Mouse (Mus musculus): ENCODE measurements around the gene Cflar.
A peak's percentile ranks its signal among the peaks of the same experiment; 100 is the strongest.
"Not testable (repeated sequence)": the region's sequence is repeated elsewhere in the genome, so short reads cannot be mapped to it uniquely, and the experiment has no call there.

Gene Cflar

GRCm38 (mm10) chr1:58727747-58728589, 16.7 kb downstream of the Cflar start:
- DNase-seq (ENCODE audit: low read depth, low spot score) = no peak

- DNase-seq (ENCODE audit: low read depth, low spot score) = no peak
These were observed 17.2 kb downstream of the Cflar start for GRCm38 (mm10) chr1:58728590-58728868.

DNA sequence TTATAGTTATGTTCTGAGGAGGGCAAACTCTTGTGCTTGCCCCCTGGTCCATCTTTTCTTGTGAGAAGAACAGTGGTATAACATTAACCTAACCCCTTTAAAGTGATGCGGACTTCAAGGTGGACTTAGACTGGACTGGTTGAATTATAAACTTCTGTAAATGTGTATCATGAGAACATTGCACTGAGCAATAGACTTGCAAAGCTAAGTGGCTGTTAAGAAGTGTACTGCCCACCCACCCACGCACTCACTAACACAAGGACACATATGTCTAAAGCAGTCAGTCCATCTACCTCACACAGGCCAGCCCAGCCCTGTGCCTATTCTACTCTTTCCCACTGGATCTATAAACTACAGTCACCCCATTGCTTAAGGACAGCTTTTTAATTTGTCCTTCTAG, 22.3 kb downstream of the Cflar start:
- no peak for DNase-seq (ENCODE audit: low read depth, low spot score)

DNA sequence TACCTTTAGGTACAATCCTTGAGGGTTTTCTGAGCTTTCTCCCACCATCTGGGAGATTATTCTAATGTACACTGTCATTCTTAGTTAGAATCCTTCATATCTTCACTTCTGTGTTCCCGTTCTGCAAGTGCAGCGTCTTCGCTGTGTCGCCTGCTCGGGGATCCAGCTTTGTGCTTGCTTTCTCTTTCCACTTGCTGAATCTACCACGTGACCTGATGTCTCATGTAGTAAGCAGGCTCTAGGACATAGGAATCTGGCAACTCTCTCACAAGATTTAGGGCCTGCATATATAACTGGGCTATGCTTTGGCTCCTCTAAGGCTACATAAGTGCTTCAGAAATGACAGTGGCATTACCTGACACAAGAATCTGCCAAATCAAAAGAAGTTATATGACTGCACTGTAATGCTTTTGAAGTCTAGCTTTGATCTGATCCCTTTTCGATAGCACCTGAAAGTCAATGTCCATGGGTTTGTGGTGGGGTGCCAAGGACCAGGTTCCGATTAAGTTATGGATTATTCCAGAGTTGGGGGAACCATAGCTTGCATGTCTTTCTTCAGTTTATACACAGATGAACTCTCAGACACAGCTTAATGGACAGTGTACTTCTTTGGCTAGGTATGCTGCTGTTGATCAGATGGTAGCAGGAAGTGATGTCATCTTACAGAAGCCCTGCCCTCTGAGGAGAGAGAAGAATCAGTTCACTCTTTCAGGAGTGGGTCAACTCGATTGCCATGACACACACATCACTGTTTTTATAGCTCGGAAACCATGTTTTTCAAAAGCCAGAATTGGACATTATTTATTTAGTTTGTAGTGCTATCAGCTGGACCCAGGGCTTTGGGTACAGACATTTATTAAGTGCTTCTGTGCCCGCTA, 23.0 kb downstream of the Cflar start:
- DNase-seq (ENCODE audit: low read depth, low spot score) = no peak

- DNase-seq (ENCODE audit: low read depth, low spot score) = no peak
These were observed 24.7 kb downstream of the Cflar start for GRCm38 (mm10) chr1:58735962-58736361.

DNA sequence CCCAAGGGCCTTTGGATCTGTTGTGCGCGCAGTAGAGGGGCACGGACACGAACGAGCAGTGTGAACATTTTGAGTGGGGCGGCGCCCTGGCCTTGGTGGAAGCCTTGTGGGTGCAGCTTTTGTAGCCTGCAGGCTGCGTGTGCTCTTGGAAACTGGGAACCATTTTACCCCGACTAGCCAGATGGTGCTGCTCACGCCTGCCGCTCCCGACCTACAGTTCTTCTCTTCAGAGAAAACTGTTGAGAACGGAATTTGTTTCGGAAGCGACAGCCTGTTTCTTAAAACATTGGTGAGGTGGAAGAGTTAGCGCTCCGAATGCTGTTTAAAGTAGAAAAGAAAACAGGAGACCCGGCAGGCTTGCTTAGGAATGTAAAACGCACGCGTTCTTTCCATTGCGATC, 25.7 kb downstream of the Cflar start:
- DNase-seq (ENCODE audit: low read depth, low spot score) = no peak

DNA sequence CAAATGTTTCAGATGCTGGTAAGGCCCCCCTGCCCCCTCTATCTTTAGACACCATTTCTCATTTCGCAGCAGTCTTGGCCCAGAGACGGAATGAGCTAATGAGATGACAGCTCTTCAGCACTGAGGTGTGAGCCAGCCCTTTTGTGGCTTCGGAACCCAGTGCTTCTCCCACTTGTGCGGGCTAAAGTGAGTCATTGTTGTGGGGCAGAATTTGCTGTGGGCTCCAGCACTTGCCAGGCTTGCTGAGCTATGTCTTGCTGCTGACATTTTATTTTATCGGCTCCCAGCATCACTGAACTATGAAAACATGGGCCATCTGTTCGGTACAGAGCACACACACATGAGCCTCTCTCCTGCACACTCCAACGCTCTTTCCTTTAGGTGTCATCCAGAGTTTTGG, 28.2 kb downstream of the Cflar start:
- DNase-seq (ENCODE audit: low read depth, low spot score) = no peak

DNA sequence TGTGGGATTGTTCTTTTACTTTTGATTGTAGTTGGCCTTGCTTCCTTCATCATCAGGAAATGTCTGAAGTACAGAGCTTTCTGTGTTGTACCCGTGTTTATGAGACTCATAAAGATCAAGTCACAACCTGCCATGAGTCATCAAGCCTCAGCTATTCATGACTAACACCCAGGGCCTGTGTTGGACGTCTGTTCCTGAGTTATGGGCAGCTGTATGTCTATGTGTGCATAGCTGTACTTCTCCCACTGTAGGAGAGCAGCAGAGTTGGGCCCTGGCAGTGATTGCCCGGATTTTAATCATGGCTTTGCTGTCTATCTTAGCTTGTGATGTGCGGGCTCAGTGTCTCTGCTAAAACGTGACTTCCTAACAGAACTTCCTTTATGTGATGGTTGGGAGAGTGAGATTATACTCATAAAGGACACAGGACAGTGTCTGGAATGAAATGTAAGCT, 31.3 kb downstream of the Cflar start:
- DNase-seq (ENCODE audit: low read depth, low spot score) = no peak

- no peak for DNase-seq (ENCODE audit: low read depth, low spot score)
These were observed 31.9 kb downstream of the Cflar start for GRCm38 (mm10) chr1:58743252-58743651.

DNA sequence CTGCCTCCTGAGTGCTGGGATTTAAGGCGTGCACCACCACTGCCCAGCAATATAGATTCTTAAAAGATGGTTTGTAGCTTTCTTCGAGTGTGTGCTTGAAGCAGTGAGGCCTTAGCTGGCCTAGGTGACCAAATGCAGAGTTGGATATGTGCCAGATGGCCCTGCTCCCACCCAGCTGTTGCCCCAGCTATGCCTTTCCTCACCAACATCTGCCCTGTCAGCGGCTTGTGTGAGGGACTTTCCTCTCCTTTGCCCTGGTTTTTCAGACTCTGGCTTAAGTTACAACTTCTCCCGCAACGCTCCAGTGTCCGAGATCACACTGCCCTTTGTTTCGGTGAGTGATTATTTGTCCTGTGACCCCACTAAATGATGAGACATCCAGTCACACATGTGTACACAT, 33.3 kb downstream of the Cflar start:
- no peak for DNase-seq (ENCODE audit: low read depth, low spot score)

DNA sequence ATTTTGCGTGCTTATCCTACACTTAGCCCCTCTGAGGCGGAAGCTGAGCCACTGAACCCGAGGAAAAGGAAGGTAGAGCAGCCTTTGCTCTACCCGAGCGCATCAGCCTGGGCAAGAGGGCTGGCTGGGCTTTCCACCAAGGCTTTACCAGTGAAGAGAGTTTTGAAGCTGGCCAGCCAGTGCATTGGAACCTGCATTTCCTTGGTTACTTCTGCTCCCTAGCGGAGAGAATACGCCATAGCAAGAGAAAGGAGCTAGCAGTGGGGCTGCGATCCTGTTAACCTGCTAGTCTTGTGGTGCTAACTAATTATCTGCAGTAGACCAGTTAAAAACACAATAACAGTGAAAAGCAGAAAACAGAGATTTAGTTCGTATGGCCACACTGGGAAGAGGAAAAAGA, 35.6 kb downstream of the Cflar start:
- DNase-seq (ENCODE audit: low read depth, low spot score) = no peak

DNA sequence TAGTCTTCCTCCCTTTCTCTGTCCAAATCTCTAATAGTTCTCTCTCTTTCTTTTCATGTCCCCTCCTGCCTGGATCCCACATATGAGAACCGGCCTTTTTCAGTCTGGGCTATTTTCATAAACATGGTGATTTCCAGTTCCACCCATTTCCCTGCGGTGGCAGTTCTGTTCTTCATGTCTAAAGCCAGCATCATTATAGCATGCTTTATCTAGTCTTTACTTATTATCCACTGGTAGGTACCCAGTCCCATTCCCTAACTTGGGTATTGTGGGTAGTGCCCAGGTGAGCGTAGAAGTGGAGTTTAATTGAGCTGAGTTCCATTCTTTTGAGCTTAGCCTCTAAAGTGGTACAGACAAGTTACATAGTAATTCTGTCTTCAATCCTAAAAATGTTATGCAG, 48.1 kb downstream of the Cflar start:
- no peak for DNase-seq (ENCODE audit: low read depth, low spot score)

GRCm38 (mm10) chr1:58760581-58760980, 49.3 kb downstream of the Cflar start:
- DNase-seq (ENCODE audit: low read depth, low spot score) = no peak

DNA sequence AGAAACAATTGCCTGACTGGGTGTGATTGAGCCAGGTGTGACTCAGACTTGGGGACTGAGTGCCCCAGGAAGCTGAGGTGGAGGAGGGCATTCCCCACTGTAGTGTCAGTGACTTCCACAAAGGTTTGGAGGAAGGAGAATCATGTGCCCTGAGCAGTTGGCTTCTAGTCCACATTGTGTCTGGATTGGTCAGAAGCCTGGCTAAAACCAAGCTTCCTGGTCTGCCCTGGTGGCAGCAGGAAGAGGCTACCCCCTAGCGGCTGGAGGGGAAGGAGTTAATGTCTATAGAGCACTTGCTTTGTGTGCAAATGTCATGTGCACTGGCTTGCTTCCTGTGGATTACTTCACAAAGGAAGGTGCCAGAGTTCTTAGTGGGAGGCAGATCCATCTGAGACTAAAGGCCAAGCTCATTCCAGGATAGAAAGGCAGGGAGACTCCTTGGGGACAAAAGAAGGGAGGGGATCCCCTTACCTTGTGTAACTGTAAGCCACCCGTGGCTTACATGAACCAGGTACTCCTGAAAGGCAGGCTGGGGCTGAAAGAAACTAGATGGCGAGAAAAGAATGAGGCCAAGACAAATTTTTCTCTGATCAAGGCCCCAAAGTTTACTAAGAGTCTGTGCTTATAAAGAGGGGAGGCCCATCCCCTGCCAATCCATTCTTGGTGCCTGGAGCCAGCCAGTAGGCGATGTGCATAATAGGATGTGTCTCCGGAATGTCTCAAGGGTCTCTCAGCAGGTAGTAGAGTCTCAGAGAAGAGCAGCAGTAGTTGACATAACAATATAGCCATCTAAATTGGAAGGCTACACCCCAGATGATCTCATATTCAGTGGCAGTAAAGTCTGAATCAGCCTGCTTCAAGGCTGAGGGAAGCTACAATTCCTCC, 50.3 kb downstream of the Cflar start:
- DNase-seq (ENCODE audit: low read depth, low spot score) = not testable (repeated sequence)

DNA sequence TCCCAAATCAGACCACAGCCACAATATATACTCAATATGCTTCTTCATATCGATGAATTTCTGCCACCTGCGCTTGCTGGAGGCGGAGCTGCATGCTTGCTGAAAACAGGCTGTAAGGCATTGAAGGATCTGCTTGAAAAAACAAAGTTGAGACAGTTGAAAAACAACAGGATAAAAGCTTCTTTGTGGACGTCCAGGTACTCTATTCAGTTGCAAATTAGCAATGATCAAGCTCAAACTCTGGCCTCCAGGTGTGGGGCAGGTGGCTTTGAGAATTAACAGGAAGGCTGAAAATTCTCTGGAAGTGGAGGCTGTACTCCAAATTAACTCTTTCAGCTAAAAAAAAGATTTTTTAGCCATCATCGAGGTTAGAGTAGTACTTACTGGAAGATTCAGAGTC, 51.3 kb downstream of the Cflar start:
- no peak for DNase-seq (ENCODE audit: low read depth, low spot score)

DNA sequence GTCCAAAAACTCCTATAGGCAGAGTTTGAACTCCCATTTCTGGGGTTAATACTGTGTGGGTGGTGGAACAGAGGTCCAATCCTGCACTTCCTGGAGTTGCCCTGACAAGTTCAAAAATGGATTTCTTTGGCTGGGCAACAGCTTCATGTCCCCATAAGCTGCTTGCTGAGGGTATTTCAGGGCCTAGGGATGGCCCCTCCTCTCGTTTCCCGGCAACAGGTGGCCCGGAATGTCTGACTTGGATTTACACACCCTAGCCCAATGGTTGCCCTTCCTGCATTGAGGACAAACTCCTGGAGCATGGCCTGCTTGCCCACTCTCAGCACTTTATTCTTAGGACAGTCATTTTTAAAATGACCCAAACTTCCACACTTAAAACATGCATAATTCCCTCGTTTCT, 55.1 kb downstream of the Cflar start:
- not testable (repeated sequence) for DNase-seq (ENCODE audit: low read depth, low spot score)

GRCm38 (mm10) chr1:58769136-58769535, 57.8 kb downstream of the Cflar start:
- DNase-seq (ENCODE audit: low read depth, low spot score) = no peak

DNA sequence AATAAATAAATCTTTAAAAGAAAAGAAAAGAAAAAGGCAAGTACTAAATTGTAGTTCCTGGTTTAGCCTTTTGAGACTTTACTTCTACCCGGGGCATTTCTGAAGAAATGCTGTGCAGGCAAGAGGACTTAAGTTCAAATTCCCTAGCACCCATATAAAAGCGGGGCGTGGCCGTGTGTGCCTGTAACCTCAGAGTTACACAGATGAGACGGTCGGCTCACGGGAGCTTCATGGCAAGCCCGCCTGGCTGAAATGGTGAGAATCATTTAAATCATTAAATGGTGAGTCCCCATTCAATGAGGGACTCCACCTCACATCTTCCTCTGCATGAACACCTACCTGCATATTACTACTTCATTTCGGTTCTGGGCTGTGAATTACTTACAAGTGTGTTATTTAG, 58.4 kb downstream of the Cflar start:
- DNase-seq (ENCODE audit: low read depth, low spot score) = no peak

DNA sequence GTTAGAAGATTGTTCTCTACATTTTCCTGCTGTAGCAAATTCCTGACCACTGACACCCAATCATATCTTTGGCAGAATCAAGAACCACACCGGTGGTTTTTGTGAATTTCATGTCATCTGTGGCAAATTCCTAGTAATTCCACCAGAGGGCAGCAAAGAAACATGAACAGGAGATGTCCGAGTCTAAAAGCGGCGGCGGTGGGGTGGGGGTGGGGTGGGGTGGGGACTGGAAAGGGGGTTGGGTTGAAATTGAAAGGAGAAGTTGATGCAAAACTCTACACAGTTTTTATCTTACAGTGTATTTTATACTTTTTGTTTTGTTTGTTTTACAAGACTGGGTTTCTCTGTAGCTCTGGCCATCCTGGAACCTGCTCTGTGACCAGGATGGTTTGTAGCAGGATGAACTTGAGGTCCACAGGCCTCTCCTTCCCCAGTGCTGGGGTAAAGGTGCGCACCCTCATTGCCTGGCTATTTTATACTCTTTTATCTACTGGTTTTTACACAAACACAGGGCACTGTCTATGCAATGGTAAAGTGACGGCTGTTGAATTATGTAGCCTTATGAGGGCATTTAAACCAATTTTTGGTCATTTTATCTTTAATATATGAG, 58.9 kb downstream of the Cflar start:
- DNase-seq (ENCODE audit: low read depth, low spot score) = peak; percentile 36

GRCm38 (mm10) chr1:58772084-58772483, 60.8 kb downstream of the Cflar start:
- no peak for DNase-seq (ENCODE audit: low read depth, low spot score)

DNA sequence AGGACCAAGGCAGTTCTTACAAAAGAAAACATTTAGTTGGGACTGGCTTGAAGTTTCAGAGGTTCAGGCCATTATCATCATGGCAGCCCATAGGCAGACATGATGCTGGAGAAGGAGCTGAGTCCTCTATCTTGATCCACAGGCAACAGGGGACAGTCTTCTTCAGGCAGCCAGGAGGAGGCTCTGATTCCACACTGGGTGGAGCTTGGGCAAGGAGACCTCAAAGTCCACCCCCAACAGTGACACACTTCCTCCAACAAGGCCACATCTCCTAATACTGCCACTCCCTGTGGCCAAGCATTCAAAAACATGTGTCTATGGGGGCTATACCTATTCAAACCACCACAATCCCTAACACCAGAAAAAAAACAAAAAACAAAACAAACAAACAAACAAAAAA, 62.0 kb downstream of the Cflar start:
- DNase-seq (ENCODE audit: low read depth, low spot score) = no peak

DNA sequence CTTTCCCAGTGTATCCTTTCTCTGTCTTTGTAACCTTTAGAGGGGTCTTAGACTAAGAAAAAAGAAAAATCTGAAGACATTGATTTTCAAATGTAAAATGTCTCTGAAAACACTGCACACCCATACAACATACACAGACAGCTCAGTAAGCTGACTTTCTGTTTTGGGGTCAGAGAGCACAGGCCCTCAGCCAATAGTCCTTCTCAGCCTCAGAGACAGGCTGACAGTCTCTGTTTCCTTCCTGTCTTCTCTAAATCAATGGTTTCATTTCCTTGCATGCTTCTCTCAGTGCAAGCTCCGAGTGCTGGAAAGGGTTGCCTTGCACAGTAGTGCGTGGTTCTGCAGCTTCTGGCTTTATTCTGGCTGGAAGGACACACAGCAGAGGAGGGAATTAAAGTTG, 62.6 kb downstream of the Cflar start:
- no peak for DNase-seq (ENCODE audit: low read depth, low spot score)

All from c-Kit-negative CD71-positive TER-119-positive erythroid progenitor cells, embryonic 14.5 days (primary cell).